Mouse (Mus musculus): ENCODE measurements around the gene Mtch1.

GRCm38 (mm10) chr17:29375871-29376270, 28.1 kb upstream of the Mtch1 start:
- no peak for TF ChIP-seq CTCF (IDR thresholded peaks at IDR 0.05; ENCODE audit: low read depth, low read length)
- no peak for TF ChIP-seq GATA1 (IDR thresholded peaks at IDR 0.05; ENCODE audit: borderline replicate concordance, low read length)
- no peak for TF ChIP-seq TAL1 (conservative IDR thresholded peaks at IDR 0.05; ENCODE audit: low read depth, low read length)
- no peak for TF ChIP-seq POLR2AphosphoS5 (IDR thresholded peaks at IDR 0.05; ENCODE audit: insufficient replicate concordance, low read depth, low read length)
